Mouse (Mus musculus): ENCODE measurements at regions not wholly inside any gene's neighbourhood (a gene's known extent, or its start where the extent isn't known, plus 50 kb on each side); places are given as distances from the start of the nearest gene placed in this dataset.

- no peaks in the 10 kb centered on the region for H3K36me3 ChIP-seq (ENCODE audit: control insufficient read depth, insufficient read depth, low read length)
- H3K27ac ChIP-seq (ENCODE audit: low read depth, low read length): peak overlapping the region; percentile 84
- peaks cover 13% of the 10 kb centered on the region for H3K4me1 ChIP-seq (ENCODE audit: control insufficient read depth, insufficient read depth, low read length)
- DNase-seq (ENCODE audit: low spot score): peak; percentile 92
- peak; percentile 84 for ATAC-seq
- under 1% methylated on average over 19 of the region's 19 CpGs for WGBS
- H3K9me3 ChIP-seq (replicated peaks; ENCODE audit: control insufficient read depth, low read length): no peaks in the 10 kb centered on the region
- H3K4me2 ChIP-seq (ENCODE audit: low read length): peak overlapping the region; percentile 48
- peak overlapping the region; percentile 50 for H3K9ac ChIP-seq (ENCODE audit: low read length)
- H3K27me3 ChIP-seq (replicated peaks; ENCODE audit: control insufficient read depth, insufficient read depth, low read length): no peaks in the 10 kb centered on the region
- peak overlapping the region; percentile 27 for H3K4me3 ChIP-seq (ENCODE audit: low read depth, low read length)
Measured at GRCm38 (mm10) chr17:15208030-15208807, 166.9 kb upstream of the Gm3448 start.

GRCm38 (mm10) chr17:15207182-15208029 lies 166.1 kb upstream of the Gm3448 start:
- no peaks in the 10 kb centered on the region for H3K9me3 ChIP-seq (replicated peaks; ENCODE audit: control insufficient read depth, low read length)
- H3K9ac ChIP-seq (ENCODE audit: low read length): peak overlapping the region; percentile 50
- peak overlapping the region; percentile 48 for H3K4me2 ChIP-seq (ENCODE audit: low read length)
- no peaks in the 10 kb centered on the region for H3K27me3 ChIP-seq (replicated peaks; ENCODE audit: control insufficient read depth, insufficient read depth, low read length)
- peak; percentile 61 for ATAC-seq
- H3K4me1 ChIP-seq (ENCODE audit: control insufficient read depth, insufficient read depth, low read length): peaks cover 13% of the 10 kb centered on the region
- H3K27ac ChIP-seq (ENCODE audit: low read depth, low read length): peak overlapping the region; percentile 84
- H3K4me3 ChIP-seq (ENCODE audit: low read depth, low read length): peak overlapping the region; percentile 27
- WGBS: 20% methylated on average over 23 of the region's 24 CpGs
- no peaks in the 10 kb centered on the region for H3K36me3 ChIP-seq (ENCODE audit: control insufficient read depth, insufficient read depth, low read length)
- DNase-seq (ENCODE audit: low spot score): peak; percentile 72

- H3K4me2 ChIP-seq (ENCODE audit: low read length): no peak overlapping the region
- H3K9me3 ChIP-seq (replicated peaks; ENCODE audit: control insufficient read depth, low read length): no peaks in the 10 kb centered on the region
- H3K36me3 ChIP-seq (ENCODE audit: control insufficient read depth, insufficient read depth, low read length): no peaks in the 10 kb centered on the region
- DNase-seq (ENCODE audit: low spot score) (no peak), ATAC-seq (no peak)
- 76% methylated on average over 4 of the region's 4 CpGs for WGBS
- no peak overlapping the region for H3K9ac ChIP-seq (ENCODE audit: low read length)
- H3K27ac ChIP-seq (ENCODE audit: low read depth, low read length): no peak overlapping the region
- no peak overlapping the region for H3K4me3 ChIP-seq (ENCODE audit: low read depth, low read length)
- H3K27me3 ChIP-seq (replicated peaks; ENCODE audit: control insufficient read depth, insufficient read depth, low read length): no peaks in the 10 kb centered on the region
- H3K4me1 ChIP-seq (ENCODE audit: control insufficient read depth, insufficient read depth, low read length): peaks cover 13% of the 10 kb centered on the region
Measured at GRCm38 (mm10) chr17:15205799-15206198, 164.5 kb upstream of the Gm3448 start.

- no peak for DNase-seq (ENCODE audit: low spot score)
- WGBS: 71% methylated on average over 1 of the region's 1 CpGs
- no peak for ATAC-seq
- Histone ChIP-seq H3K9me3 (replicated peaks; ENCODE audit: control insufficient read depth, low read length) (no peaks in the 10 kb centered on the region), H3K36me3 (ENCODE audit: control insufficient read depth, insufficient read depth, low read length) (no peaks in the 10 kb centered on the region), H3K27me3 (replicated peaks; ENCODE audit: control insufficient read depth, insufficient read depth, low read length) (no peaks in the 10 kb centered on the region), H3K4me2 (ENCODE audit: low read length) (no peak overlapping the region), H3K9ac (ENCODE audit: low read length) (no peak overlapping the region), H3K4me3 (ENCODE audit: low read depth, low read length) (no peak overlapping the region), H3K27ac (ENCODE audit: low read depth, low read length) (no peak overlapping the region), H3K4me1 (ENCODE audit: control insufficient read depth, insufficient read depth, low read length) (peaks cover 13% of the 10 kb centered on the region)
Measured at GRCm38 (mm10) chr17:15204524-15204923, 163.2 kb upstream of the Gm3448 start.

- DNase-seq (ENCODE audit: low spot score): no peak
- no peak overlapping the region for H3K27ac ChIP-seq (ENCODE audit: low read depth, low read length)
- no peaks in the 10 kb centered on the region for H3K9me3 ChIP-seq (replicated peaks; ENCODE audit: control insufficient read depth, low read length)
- peak overlapping the region; percentile 21; the same call in 1 of the 2 replicates for H3K9ac ChIP-seq (ENCODE audit: low read length)
- no peak for ATAC-seq
- H3K27me3 ChIP-seq (replicated peaks; ENCODE audit: control insufficient read depth, insufficient read depth, low read length): no peaks in the 10 kb centered on the region
- no peak overlapping the region for H3K4me3 ChIP-seq (ENCODE audit: low read depth, low read length)
- H3K4me1 ChIP-seq (ENCODE audit: control insufficient read depth, insufficient read depth, low read length): peaks cover 17% of the 10 kb centered on the region
- WGBS: 21% methylated on average over 3 of the region's 3 CpGs
- no peak overlapping the region for H3K4me2 ChIP-seq (ENCODE audit: low read length)
- no peaks in the 10 kb centered on the region for H3K36me3 ChIP-seq (ENCODE audit: control insufficient read depth, insufficient read depth, low read length)
Measured at GRCm38 (mm10) chr17:15199235-15199634, 157.9 kb upstream of the Gm3448 start.

- Histone ChIP-seq H3K9ac (ENCODE audit: low read length) (no peak overlapping the region), H3K4me1 (ENCODE audit: control insufficient read depth, insufficient read depth, low read length) (peaks cover 25% of the 10 kb centered on the region), H3K27ac (ENCODE audit: low read depth, low read length) (no peak overlapping the region), H3K9me3 (replicated peaks; ENCODE audit: control insufficient read depth, low read length) (no peaks in the 10 kb centered on the region), H3K27me3 (replicated peaks; ENCODE audit: control insufficient read depth, insufficient read depth, low read length) (no peaks in the 10 kb centered on the region), H3K36me3 (ENCODE audit: control insufficient read depth, insufficient read depth, low read length) (no peaks in the 10 kb centered on the region), H3K4me2 (ENCODE audit: low read length) (no peak overlapping the region), H3K4me3 (ENCODE audit: low read depth, low read length) (no peak overlapping the region)
- DNase-seq (ENCODE audit: low spot score) (no peak), ATAC-seq (no peak)
- WGBS: 90% methylated on average over 6 of the region's 6 CpGs
Measured at GRCm38 (mm10) chr17:15197361-15197760, 156.0 kb upstream of the Gm3448 start.

GRCm38 (mm10) chr17:15195819-15196218 lies 154.5 kb upstream of the Gm3448 start:
- H3K36me3 ChIP-seq (ENCODE audit: control insufficient read depth, insufficient read depth, low read length): no peaks in the 10 kb centered on the region
- H3K4me1 ChIP-seq (ENCODE audit: control insufficient read depth, insufficient read depth, low read length): peaks cover 25% of the 10 kb centered on the region
- H3K27me3 ChIP-seq (replicated peaks; ENCODE audit: control insufficient read depth, insufficient read depth, low read length): no peaks in the 10 kb centered on the region
- ATAC-seq (no peak), DNase-seq (ENCODE audit: low spot score) (no peak)
- WGBS: 94% methylated on average over 2 of the region's 2 CpGs
- H3K4me2 ChIP-seq (ENCODE audit: low read length): no peak overlapping the region
- H3K9ac ChIP-seq (ENCODE audit: low read length): no peak overlapping the region
- no peaks in the 10 kb centered on the region for H3K9me3 ChIP-seq (replicated peaks; ENCODE audit: control insufficient read depth, low read length)
- H3K4me3 ChIP-seq (ENCODE audit: low read depth, low read length): no peak overlapping the region
- no peak overlapping the region for H3K27ac ChIP-seq (ENCODE audit: low read depth, low read length)

- Histone ChIP-seq H3K4me3 (ENCODE audit: low read depth, low read length) (no peak overlapping the region), H3K27ac (ENCODE audit: low read depth, low read length) (peak overlapping the region; percentile 2; the same call in 1 of the 2 replicates), H3K4me1 (ENCODE audit: control insufficient read depth, insufficient read depth, low read length) (peaks cover 25% of the 10 kb centered on the region), H3K27me3 (replicated peaks; ENCODE audit: control insufficient read depth, insufficient read depth, low read length) (no peaks in the 10 kb centered on the region), H3K4me2 (ENCODE audit: low read length) (peak overlapping the region; percentile 1; the same call in 1 of the 2 replicates), H3K36me3 (ENCODE audit: control insufficient read depth, insufficient read depth, low read length) (no peaks in the 10 kb centered on the region), H3K9ac (ENCODE audit: low read length) (no peak overlapping the region), H3K9me3 (replicated peaks; ENCODE audit: control insufficient read depth, low read length) (no peaks in the 10 kb centered on the region)
- 20% methylated on average over 7 of the region's 7 CpGs for WGBS
- DNase-seq (ENCODE audit: low spot score) (peak; percentile 85), ATAC-seq (peak; percentile 83)
Measured at GRCm38 (mm10) chr17:15194894-15195461, 153.6 kb upstream of the Gm3448 start.
